Mouse (Mus musculus): ENCODE results near the gene Iqsec1. TPM values are rescaled to one million over a fixed set of nuclear protein-coding genes. Genes with fewer than 3 reads are reported as not detected.
A peak's percentile ranks its signal among the peaks of the same experiment; 100 is the strongest.
"Not testable (repeated sequence)": the region's sequence is repeated elsewhere in the genome, so short reads cannot be mapped to it uniquely, and the experiment has no call there.

Iqsec1 gene
- polyA plus RNA-seq, 1 experiment = 230 TPM

DNA sequence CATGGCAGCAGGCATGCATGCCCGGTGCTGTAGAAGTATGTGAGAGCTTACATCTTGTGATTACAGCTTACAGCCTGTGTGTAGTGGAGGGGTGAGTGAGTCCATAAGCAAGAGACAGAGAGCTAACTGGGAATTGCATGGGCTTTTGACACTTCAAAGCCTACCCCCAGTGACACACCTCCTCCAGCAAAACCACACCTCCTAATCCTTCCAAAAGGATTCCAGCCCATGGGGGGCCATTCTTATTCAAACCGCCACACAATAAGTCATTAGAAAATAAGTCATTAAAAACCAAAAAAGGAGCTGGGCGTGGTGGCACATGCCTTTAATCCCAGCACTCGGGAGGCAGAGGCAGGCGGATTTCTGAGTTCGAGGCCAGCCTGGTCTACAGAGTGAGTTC, 340.1 kb downstream of the Iqsec1 start:
- TF ChIP-seq CTCF (IDR thresholded peaks at IDR 0.05; ENCODE audit: extremely low read depth, insufficient read depth, insufficient read length, insufficient replicate concordance) = no peak
- no peak for TF ChIP-seq POLR2A (IDR thresholded peaks at IDR 0.05; ENCODE audit: low read depth, low read length)
- no peak for DNase-seq (ENCODE audit: low read depth in 1 of 2, low spot score in 2 of 2)
- 90% methylated on average over 6 of the region's 6 CpGs for WGBS
- no peak overlapping the region for H3K4me3 ChIP-seq (ENCODE audit: extremely low read depth, insufficient read depth, insufficient read length)
- no peaks in the 10 kb centered on the region for H3K4me1 ChIP-seq (ENCODE audit: control insufficient read depth, insufficient read depth, insufficient read length)
- H3K27me3 ChIP-seq (ENCODE audit: control insufficient read depth, insufficient read depth, low read length) = no peaks in the 10 kb centered on the region
- no peaks in the 10 kb centered on the region for H3K36me3 ChIP-seq (ENCODE audit: control insufficient read depth, insufficient read depth, low read length)
- no peak overlapping the region for H3K27ac ChIP-seq (ENCODE audit: insufficient read depth, low read length)

- TF ChIP-seq POLR2A (IDR thresholded peaks at IDR 0.05; ENCODE audit: low read depth, low read length) (no peak), CTCF (IDR thresholded peaks at IDR 0.05; ENCODE audit: extremely low read depth, insufficient read depth, insufficient read length, insufficient replicate concordance) (no peak)
Measured at GRCm38 (mm10) chr6:90644965-90645364, 343.5 kb downstream of the Iqsec1 start.

GRCm38 (mm10) chr6:90643057-90643456, 345.4 kb downstream of the Iqsec1 start:
- H3K4me3 ChIP-seq (ENCODE audit: extremely low read depth, insufficient read depth, insufficient read length) = no peak overlapping the region
- TF ChIP-seq CTCF (IDR thresholded peaks at IDR 0.05; ENCODE audit: extremely low read depth, insufficient read depth, insufficient read length, insufficient replicate concordance) (no peak), POLR2A (IDR thresholded peaks at IDR 0.05; ENCODE audit: low read depth, low read length) (no peak)
- 88% methylated on average over 3 of the region's 3 CpGs for WGBS
- no peaks in the 10 kb centered on the region for H3K4me1 ChIP-seq (ENCODE audit: control insufficient read depth, insufficient read depth, insufficient read length)
- H3K27me3 ChIP-seq (ENCODE audit: control insufficient read depth, insufficient read depth, low read length) = no peaks in the 10 kb centered on the region
- no peak overlapping the region for H3K27ac ChIP-seq (ENCODE audit: insufficient read depth, low read length)
- no peaks in the 10 kb centered on the region for H3K36me3 ChIP-seq (ENCODE audit: control insufficient read depth, insufficient read depth, low read length)
- no peak for DNase-seq (ENCODE audit: low read depth in 1 of 2, low spot score in 2 of 2)

More at GRCm38 (mm10) chr6:90644965-90645364, 343.5 kb downstream of the Iqsec1 start:
- Histone ChIP-seq H3K4me1 (ENCODE audit: control insufficient read depth, insufficient read depth, insufficient read length) (no peaks in the 10 kb centered on the region), H3K27ac (ENCODE audit: insufficient read depth, low read length) (no peak overlapping the region), H3K27me3 (ENCODE audit: control insufficient read depth, insufficient read depth, low read length) (no peaks in the 10 kb centered on the region), H3K4me3 (ENCODE audit: extremely low read depth, insufficient read depth, insufficient read length) (no peak overlapping the region), H3K36me3 (ENCODE audit: control insufficient read depth, insufficient read depth, low read length) (no peaks in the 10 kb centered on the region)
- WGBS = 79% methylated on average over 4 of the region's 4 CpGs
- DNase-seq (ENCODE audit: low read depth in 1 of 2, low spot score in 2 of 2) = no peak

- WGBS = 93% methylated on average over 3 of the region's 3 CpGs
- no peak for DNase-seq (ENCODE audit: low read depth in 1 of 2, low spot score in 2 of 2)
- Histone ChIP-seq H3K4me3 (ENCODE audit: extremely low read depth, insufficient read depth, insufficient read length) (no peak overlapping the region), H3K27ac (ENCODE audit: insufficient read depth, low read length) (no peak overlapping the region), H3K36me3 (ENCODE audit: control insufficient read depth, insufficient read depth, low read length) (no peaks in the 10 kb centered on the region), H3K4me1 (ENCODE audit: control insufficient read depth, insufficient read depth, insufficient read length) (no peaks in the 10 kb centered on the region), H3K27me3 (ENCODE audit: control insufficient read depth, insufficient read depth, low read length) (no peaks in the 10 kb centered on the region)
- TF ChIP-seq POLR2A (IDR thresholded peaks at IDR 0.05; ENCODE audit: low read depth, low read length) (no peak), CTCF (IDR thresholded peaks at IDR 0.05; ENCODE audit: extremely low read depth, insufficient read depth, insufficient read length, insufficient replicate concordance) (no peak)
Measured at GRCm38 (mm10) chr6:90635611-90636010, 352.9 kb downstream of the Iqsec1 start.

- Histone ChIP-seq H3K4me1 (ENCODE audit: control insufficient read depth, insufficient read depth, insufficient read length) (peaks cover 3% of the 10 kb centered on the region; the same call in 1 of the 2 replicates), H3K36me3 (ENCODE audit: control insufficient read depth, insufficient read depth, low read length) (no peaks in the 10 kb centered on the region), H3K27me3 (ENCODE audit: control insufficient read depth, insufficient read depth, low read length) (no peaks in the 10 kb centered on the region), H3K27ac (ENCODE audit: insufficient read depth, low read length) (no peak overlapping the region), H3K4me3 (ENCODE audit: extremely low read depth, insufficient read depth, insufficient read length) (no peak overlapping the region)
- WGBS = 84% methylated on average over 4 of the region's 4 CpGs
- DNase-seq (ENCODE audit: low read depth in 1 of 2, low spot score in 2 of 2) = no peak
- TF ChIP-seq POLR2A (IDR thresholded peaks at IDR 0.05; ENCODE audit: low read depth, low read length) (no peak), CTCF (IDR thresholded peaks at IDR 0.05; ENCODE audit: extremely low read depth, insufficient read depth, insufficient read length, insufficient replicate concordance) (no peak)
Measured at GRCm38 (mm10) chr6:90635081-90635480, 353.4 kb downstream of the Iqsec1 start.

DNA sequence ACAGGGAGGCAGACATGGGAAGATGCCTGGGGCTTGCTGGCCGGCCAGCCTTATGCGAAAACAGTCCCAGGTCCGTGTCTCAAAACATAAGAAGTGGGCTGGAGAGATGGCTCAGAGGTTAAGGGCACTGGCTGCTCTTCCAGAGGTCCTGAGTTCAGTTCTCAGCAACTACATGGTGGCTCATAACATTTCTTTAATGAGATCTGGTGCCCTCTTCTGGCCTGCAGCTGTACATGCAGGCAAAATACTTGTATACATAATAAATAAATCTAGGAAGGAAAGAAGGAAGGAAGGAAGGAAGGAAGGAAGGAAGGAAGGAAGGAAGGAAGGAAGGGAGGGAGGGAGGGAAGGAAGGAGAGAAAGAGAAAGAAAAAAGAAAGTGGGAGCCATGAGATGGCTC, 356.0 kb downstream of the Iqsec1 start:
- DNase-seq (ENCODE audit: low read depth in 1 of 2, low spot score in 2 of 2); H3K27ac ChIP-seq (ENCODE audit: insufficient read depth, low read length); H3K27me3 ChIP-seq (ENCODE audit: control insufficient read depth, insufficient read depth, low read length); H3K4me3 ChIP-seq (ENCODE audit: extremely low read depth, insufficient read depth, insufficient read length); H3K36me3 ChIP-seq (ENCODE audit: control insufficient read depth, insufficient read depth, low read length): not testable (repeated sequence)
- peaks cover 15% of the 10 kb centered on the region; the same call in 1 of the 2 replicates for H3K4me1 ChIP-seq (ENCODE audit: control insufficient read depth, insufficient read depth, insufficient read length)
- WGBS = 95% methylated on average over 3 of the region's 3 CpGs

GRCm38 (mm10) chr6:90630427-90630826, 358.1 kb downstream of the Iqsec1 start:
- no peak for TF ChIP-seq POLR2A (IDR thresholded peaks at IDR 0.05; ENCODE audit: low read depth, low read length)
- TF ChIP-seq CTCF (IDR thresholded peaks at IDR 0.05; ENCODE audit: extremely low read depth, insufficient read depth, insufficient read length, insufficient replicate concordance) = no peak
- no peaks in the 10 kb centered on the region for H3K36me3 ChIP-seq (ENCODE audit: control insufficient read depth, insufficient read depth, low read length)
- H3K4me1 ChIP-seq (ENCODE audit: control insufficient read depth, insufficient read depth, insufficient read length) = peaks cover 15% of the 10 kb centered on the region; the same call in 1 of the 2 replicates
- 75% methylated on average over 7 of the region's 7 CpGs for WGBS
- H3K4me3 ChIP-seq (ENCODE audit: extremely low read depth, insufficient read depth, insufficient read length) = no peak overlapping the region
- peak overlapping the region; percentile 70; the same call in 1 of the 2 replicates for H3K27ac ChIP-seq (ENCODE audit: insufficient read depth, low read length)
- peak in 1 of 2 experiments; percentile 47 for DNase-seq (ENCODE audit: low read depth in 1 of 2, low spot score in 2 of 2)
- H3K27me3 ChIP-seq (ENCODE audit: control insufficient read depth, insufficient read depth, low read length) = no peaks in the 10 kb centered on the region

All from spleen, adult 2 months (tissue).